Mouse (Mus musculus): ENCODE results near the gene Cd28. TPM values are rescaled to one million over a fixed set of nuclear protein-coding genes. Genes with fewer than 3 reads are reported as not detected.

The Cd28 gene
- polyA plus RNA-seq (2015; fragmentation: Nextera tagmentation; extraction: Ambion mirVana) = 0.17 and 0.24 TPM in 2 replicates

DNA sequence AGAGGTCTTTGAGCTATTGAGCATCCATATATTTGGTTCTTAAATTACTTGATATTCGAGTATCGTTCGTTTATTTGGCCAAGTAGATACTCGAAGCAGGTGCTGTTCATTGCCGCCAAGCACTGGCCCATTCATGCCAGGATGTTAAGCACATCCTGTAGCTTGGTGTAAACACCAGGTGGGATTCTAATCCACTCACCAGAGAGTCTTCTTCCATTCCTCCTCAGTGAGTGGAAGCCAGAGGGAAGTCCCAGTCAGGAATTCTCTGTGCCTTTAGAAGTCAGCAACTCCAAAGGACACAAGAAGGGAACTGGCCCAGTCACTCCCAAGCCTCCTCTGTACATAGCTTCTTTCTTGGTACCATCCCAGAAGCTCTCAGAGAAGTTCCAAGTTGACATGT is at the start of gene Cd28:
Gene Cd28, plus strand, starts transcription at position 234 of the 400 bp plus-strand sequence.
- Histone ChIP-seq H3K4me3 (ENCODE audit: low read length) (no peak within 1 kb of the TSS), H3K36me3 (ENCODE audit: insufficient read depth, low read length) (no peaks in the 10 kb centered on the region), H3K27ac (ENCODE audit: low read length) (peak within 1 kb of the TSS; percentile 74), H3K4me2 (replicated peaks; ENCODE audit: low read depth, low read length) (no peak within 1 kb of the TSS), H3K9ac (replicated peaks; ENCODE audit: low read length) (no peak within 1 kb of the TSS), H3K27me3 (ENCODE audit: insufficient read depth, low read length) (no peaks in the 10 kb centered on the region), H3K4me1 (ENCODE audit: insufficient read depth, low read length) (no peaks in the 10 kb centered on the region), H3K9me3 (ENCODE audit: low read length) (no peaks in the 10 kb centered on the region)
- ATAC-seq (ENCODE audit: low FRiP score, low TSS enrichment) = no peak
- 83% methylated on average over 5 of the region's 5 CpGs for WGBS

DNA sequence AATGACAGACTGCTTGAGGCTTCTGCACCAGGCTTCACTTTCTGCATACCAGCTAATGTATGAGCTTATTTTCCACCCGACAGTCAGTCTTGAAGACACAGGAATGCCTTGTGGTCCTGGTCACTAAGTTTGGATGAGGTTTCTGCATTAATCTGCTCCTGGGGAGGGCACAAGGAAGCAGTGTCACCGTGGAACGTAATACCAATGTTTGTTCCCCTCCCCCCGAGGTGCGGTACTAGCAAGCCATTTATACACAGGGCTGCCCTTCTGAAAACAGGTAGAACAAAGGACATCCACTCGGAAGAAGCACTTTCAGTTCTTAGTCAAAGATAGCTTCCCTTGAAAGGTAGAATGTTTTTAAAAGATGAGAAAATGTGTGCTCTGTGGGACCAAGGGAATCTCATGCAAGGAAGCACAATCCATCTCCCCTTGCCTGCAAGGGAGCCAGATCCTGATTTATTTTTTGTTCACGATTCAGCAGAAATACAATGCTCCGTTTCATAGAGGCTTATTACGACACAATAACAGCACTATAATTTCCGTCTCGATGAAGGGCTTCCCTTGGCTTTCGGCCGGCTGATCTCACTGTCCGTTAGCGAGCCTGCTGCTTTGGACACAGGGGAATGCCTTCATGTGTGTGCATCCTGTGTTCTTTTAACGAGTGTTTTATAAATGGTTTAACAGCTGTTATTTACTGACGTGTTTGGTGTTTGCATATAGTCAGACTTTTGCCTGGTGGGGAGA is 48.6 kb upstream of the Cd28 start:
- peak overlapping the region; percentile 43 for H3K4me2 ChIP-seq (replicated peaks; ENCODE audit: low read depth, low read length)
- no peaks in the 10 kb centered on the region for H3K36me3 ChIP-seq (ENCODE audit: insufficient read depth, low read length)
- H3K4me3 ChIP-seq (ENCODE audit: low read length) = peak overlapping the region; percentile 16; the same call in 1 of the 2 replicates
- WGBS = 46% methylated on average over 17 of the region's 17 CpGs
- no peak for ATAC-seq (ENCODE audit: low FRiP score, low TSS enrichment)
- no peaks in the 10 kb centered on the region for H3K27me3 ChIP-seq (ENCODE audit: insufficient read depth, low read length)
- H3K9me3 ChIP-seq (ENCODE audit: low read length) = no peaks in the 10 kb centered on the region
- H3K4me1 ChIP-seq (ENCODE audit: insufficient read depth, low read length) = peaks cover 8% of the 10 kb centered on the region; the same call in 1 of the 2 replicates
- H3K9ac ChIP-seq (replicated peaks; ENCODE audit: low read length) = no peak overlapping the region
- no peak overlapping the region for H3K27ac ChIP-seq (ENCODE audit: low read length)

DNA sequence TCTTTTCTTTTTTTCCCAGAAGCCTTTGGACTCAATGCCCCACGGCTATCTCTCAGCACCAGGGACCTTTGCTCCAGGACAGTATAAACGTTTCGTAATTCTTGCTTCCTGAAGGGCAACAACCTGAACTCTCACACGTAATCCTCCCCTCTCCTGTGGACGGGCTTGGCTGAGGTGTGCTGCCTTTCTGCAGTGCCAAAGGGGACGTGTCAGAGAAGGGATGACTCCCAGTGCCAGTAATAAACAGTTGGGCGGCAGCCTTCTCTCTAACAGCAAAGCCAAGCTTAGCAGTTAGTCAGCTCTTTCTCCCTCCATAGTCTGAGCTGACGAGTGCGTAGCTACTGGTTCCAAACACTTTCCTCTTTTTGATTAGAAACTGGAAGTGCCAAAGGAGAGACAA is 47.6 kb upstream of the Cd28 start:
- Histone ChIP-seq H3K36me3 (ENCODE audit: insufficient read depth, low read length) (no peaks in the 10 kb centered on the region), H3K4me1 (ENCODE audit: insufficient read depth, low read length) (peaks cover 8% of the 10 kb centered on the region; the same call in 1 of the 2 replicates), H3K9me3 (ENCODE audit: low read length) (no peaks in the 10 kb centered on the region), H3K4me2 (replicated peaks; ENCODE audit: low read depth, low read length) (0 out of 2 replicates have a peak overlapping the region, but pooled peaks have one; percentile 5), H3K4me3 (ENCODE audit: low read length) (no peak overlapping the region), H3K9ac (replicated peaks; ENCODE audit: low read length) (no peak overlapping the region), H3K27ac (ENCODE audit: low read length) (no peak overlapping the region), H3K27me3 (ENCODE audit: insufficient read depth, low read length) (no peaks in the 10 kb centered on the region)
- 0 out of 2 replicates have a peak, but pooled peaks have one; percentile 46 for ATAC-seq (ENCODE audit: low FRiP score, low TSS enrichment)
- 35% methylated on average over 9 of the region's 9 CpGs for WGBS

DNA sequence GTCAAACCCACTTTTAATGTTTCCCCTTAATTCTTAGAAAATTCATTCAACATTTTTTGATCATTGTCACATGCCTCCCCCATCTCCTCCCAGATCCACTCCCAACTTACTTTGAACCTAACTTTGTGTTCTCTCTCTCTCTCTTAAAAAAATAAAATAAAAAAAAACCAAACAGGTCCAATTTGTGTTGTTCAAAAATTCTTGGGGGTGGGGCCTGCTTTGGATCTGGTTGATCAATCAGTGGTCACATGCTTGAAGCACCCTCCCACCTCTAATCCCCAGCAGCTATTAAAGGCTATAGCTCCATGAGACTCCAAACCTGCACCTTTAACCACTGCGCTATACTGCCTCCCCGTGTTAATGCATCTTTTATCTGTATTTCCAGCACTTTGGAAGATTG is 46.9 kb upstream of the Cd28 start:
- H3K4me1 ChIP-seq (ENCODE audit: insufficient read depth, low read length) = peaks cover 8% of the 10 kb centered on the region; the same call in 1 of the 2 replicates
- no peak overlapping the region for H3K4me3 ChIP-seq (ENCODE audit: low read length)
- no peak overlapping the region for H3K9ac ChIP-seq (replicated peaks; ENCODE audit: low read length)
- ATAC-seq (ENCODE audit: low FRiP score, low TSS enrichment) = no peak
- WGBS = 92% methylated on average over 2 of the region's 2 CpGs
- no peak overlapping the region for H3K27ac ChIP-seq (ENCODE audit: low read length)
- no peaks in the 10 kb centered on the region for H3K36me3 ChIP-seq (ENCODE audit: insufficient read depth, low read length)
- no peak overlapping the region for H3K4me2 ChIP-seq (replicated peaks; ENCODE audit: low read depth, low read length)
- no peaks in the 10 kb centered on the region for H3K27me3 ChIP-seq (ENCODE audit: insufficient read depth, low read length)
- no peaks in the 10 kb centered on the region for H3K9me3 ChIP-seq (ENCODE audit: low read length)

DNA sequence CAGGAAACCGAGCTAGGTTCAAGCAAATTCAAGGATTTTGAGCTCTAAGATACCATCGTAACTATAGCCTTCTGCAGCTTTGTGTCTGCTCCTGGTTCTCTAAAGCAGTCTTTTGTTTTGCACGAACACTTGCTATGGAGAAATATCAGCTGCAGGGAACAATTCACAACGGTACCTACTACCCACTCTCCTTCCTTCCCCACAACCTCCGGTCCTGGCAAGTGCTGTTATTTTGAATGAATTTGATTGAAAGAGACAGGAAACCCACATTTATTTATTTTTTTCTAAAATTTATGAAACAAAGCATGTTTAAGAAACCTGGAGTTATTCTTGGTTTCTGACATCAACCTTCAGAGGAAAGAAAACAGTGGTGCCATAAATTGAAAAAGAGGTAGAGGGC is 46.4 kb upstream of the Cd28 start:
- Histone ChIP-seq H3K27me3 (ENCODE audit: insufficient read depth, low read length) (no peaks in the 10 kb centered on the region), H3K4me3 (ENCODE audit: low read length) (no peak overlapping the region), H3K27ac (ENCODE audit: low read length) (no peak overlapping the region), H3K4me2 (replicated peaks; ENCODE audit: low read depth, low read length) (no peak overlapping the region), H3K4me1 (ENCODE audit: insufficient read depth, low read length) (peaks cover 8% of the 10 kb centered on the region; the same call in 1 of the 2 replicates), H3K36me3 (ENCODE audit: insufficient read depth, low read length) (no peaks in the 10 kb centered on the region), H3K9me3 (ENCODE audit: low read length) (no peaks in the 10 kb centered on the region), H3K9ac (replicated peaks; ENCODE audit: low read length) (no peak overlapping the region)
- WGBS = 79% methylated on average over 5 of the region's 5 CpGs
- ATAC-seq (ENCODE audit: low FRiP score, low TSS enrichment) = 0 out of 2 replicates have a peak, but pooled peaks have one; percentile 35

DNA sequence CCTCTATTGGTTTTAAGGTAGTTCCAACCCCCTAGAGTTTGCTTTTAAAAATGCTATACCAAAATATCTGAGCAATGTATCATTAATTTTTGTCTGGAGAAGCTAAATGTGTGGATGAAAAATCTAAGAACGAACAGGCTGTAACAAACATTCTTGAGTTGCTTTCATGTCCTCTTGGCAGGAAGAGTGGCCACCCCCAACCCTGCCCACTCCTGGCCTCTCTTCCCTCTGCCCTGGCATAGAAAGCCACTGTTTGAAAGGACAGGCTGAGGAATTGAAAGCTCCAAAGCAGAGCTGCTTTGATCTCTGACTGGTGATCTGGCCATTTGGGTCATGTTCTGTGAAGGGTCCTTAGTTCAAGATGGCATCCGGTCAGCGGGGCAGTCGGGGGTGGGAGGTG is 32.8 kb upstream of the Cd28 start:
- H3K4me2 ChIP-seq (replicated peaks; ENCODE audit: low read depth, low read length) = no peak overlapping the region
- WGBS = 82% methylated on average over 4 of the region's 4 CpGs
- no peaks in the 10 kb centered on the region for H3K9me3 ChIP-seq (ENCODE audit: low read length)
- H3K9ac ChIP-seq (replicated peaks; ENCODE audit: low read length) = no peak overlapping the region
- H3K4me3 ChIP-seq (ENCODE audit: low read length) = no peak overlapping the region
- H3K27ac ChIP-seq (ENCODE audit: low read length) = no peak overlapping the region
- H3K27me3 ChIP-seq (ENCODE audit: insufficient read depth, low read length) = no peaks in the 10 kb centered on the region
- no peak for ATAC-seq (ENCODE audit: low FRiP score, low TSS enrichment)
- H3K36me3 ChIP-seq (ENCODE audit: insufficient read depth, low read length) = no peaks in the 10 kb centered on the region
- no peaks in the 10 kb centered on the region for H3K4me1 ChIP-seq (ENCODE audit: insufficient read depth, low read length)

DNA sequence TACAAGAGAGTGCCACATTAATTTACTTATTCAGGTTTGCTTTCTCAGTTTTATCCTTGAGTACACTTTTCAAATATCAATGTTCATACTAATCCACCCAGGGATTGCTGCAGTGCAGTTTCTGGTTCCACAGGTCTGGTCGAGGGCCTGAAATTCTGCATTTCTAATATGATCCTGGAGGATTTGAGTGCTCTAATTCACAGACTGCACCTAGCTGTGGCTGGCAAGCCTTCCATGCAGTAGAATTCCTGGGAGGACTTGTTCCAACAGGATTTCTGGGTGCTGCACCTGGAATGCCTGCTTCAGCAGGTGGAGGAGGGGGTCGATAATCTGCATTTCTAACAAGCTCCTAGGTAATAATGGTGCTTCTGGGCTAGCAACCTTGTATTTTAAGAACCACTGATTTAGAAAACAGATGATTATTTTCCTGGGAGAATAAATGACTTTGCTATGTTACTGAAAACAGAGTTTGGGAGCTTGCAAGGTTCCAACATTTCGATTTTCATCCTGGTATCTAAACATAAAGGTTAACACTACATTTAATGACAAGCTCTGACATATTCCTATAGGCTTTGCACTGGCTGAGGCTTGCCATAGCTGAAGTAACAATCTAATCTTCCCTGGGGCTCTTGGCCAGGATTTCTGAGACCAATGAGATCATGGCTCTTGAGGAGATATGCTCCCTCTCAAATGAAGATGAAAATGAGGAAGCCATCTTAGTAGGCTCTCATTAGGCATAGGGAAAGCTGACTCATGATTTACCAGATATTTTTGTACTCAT is 20.3 kb upstream of the Cd28 start:
- H3K9me3 ChIP-seq (ENCODE audit: low read length) = no peaks in the 10 kb centered on the region
- no peaks in the 10 kb centered on the region for H3K36me3 ChIP-seq (ENCODE audit: insufficient read depth, low read length)
- 76% methylated on average over 3 of the region's 3 CpGs for WGBS
- ATAC-seq (ENCODE audit: low FRiP score, low TSS enrichment) = 0 out of 2 replicates have a peak, but pooled peaks have one; percentile 31
- H3K27ac ChIP-seq (ENCODE audit: low read length) = no peak overlapping the region; the same call in 1 of the 2 replicates
- no peaks in the 10 kb centered on the region for H3K4me1 ChIP-seq (ENCODE audit: insufficient read depth, low read length)
- no peak overlapping the region for H3K9ac ChIP-seq (replicated peaks; ENCODE audit: low read length)
- no peaks in the 10 kb centered on the region for H3K27me3 ChIP-seq (ENCODE audit: insufficient read depth, low read length)
- H3K4me2 ChIP-seq (replicated peaks; ENCODE audit: low read depth, low read length) = no peak overlapping the region
- H3K4me3 ChIP-seq (ENCODE audit: low read length) = no peak overlapping the region

DNA sequence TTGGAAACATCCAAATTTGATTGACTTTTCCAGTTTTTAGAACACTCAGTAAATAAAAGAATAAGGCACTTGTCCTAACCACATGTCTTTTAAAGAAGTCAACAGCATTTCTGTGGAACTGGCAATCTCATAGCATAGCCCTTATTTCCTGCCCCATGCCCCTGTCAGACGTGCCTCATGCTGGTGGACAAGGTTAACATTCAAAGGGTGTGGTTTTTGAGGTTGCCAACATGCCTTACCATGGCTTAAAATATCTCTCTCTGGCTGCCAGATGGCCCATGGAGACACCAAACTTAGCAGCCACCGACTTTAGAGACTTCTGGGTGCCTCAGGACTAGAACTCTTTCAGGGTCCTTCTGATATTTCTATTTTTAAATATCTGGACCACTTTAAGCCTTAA is 14.0 kb upstream of the Cd28 start:
- ATAC-seq (ENCODE audit: low FRiP score, low TSS enrichment) = no peak
- no peaks in the 10 kb centered on the region for H3K4me1 ChIP-seq (ENCODE audit: insufficient read depth, low read length)
- no peaks in the 10 kb centered on the region for H3K27me3 ChIP-seq (ENCODE audit: insufficient read depth, low read length)
- WGBS = 57% methylated on average over 2 of the region's 2 CpGs
- H3K9ac ChIP-seq (replicated peaks; ENCODE audit: low read length) = no peak overlapping the region
- H3K4me3 ChIP-seq (ENCODE audit: low read length) = no peak overlapping the region
- no peak overlapping the region for H3K4me2 ChIP-seq (replicated peaks; ENCODE audit: low read depth, low read length)
- no peaks in the 10 kb centered on the region for H3K36me3 ChIP-seq (ENCODE audit: insufficient read depth, low read length)
- no peaks in the 10 kb centered on the region for H3K9me3 ChIP-seq (ENCODE audit: low read length)
- H3K27ac ChIP-seq (ENCODE audit: low read length) = no peak overlapping the region

DNA sequence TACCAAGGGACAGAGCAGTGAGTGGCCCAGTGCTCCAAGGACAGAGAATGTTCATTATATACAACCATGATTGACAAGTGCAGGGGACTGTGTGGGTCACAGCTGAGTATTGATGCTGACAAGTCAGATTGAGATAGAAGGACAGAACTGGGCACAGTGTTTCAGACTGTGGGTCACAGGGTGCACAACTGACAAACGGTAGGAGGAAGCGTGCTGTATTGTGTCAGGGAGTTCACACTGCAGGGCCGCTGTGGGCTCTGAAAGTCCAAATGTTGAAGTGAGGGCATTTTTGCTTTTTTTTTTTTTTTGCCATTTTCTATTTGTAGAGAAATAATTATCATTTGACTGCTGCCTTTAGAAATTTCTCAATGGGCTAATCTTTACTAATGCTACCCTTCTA is 3.4 kb upstream of the Cd28 start:
- no peak overlapping the region for H3K9ac ChIP-seq (replicated peaks; ENCODE audit: low read length)
- H3K36me3 ChIP-seq (ENCODE audit: insufficient read depth, low read length) = no peaks in the 10 kb centered on the region
- H3K27me3 ChIP-seq (ENCODE audit: insufficient read depth, low read length) = no peaks in the 10 kb centered on the region
- 81% methylated on average over 3 of the region's 3 CpGs for WGBS
- H3K9me3 ChIP-seq (ENCODE audit: low read length) = no peaks in the 10 kb centered on the region
- H3K4me2 ChIP-seq (replicated peaks; ENCODE audit: low read depth, low read length) = no peak overlapping the region
- no peak for ATAC-seq (ENCODE audit: low FRiP score, low TSS enrichment)
- H3K27ac ChIP-seq (ENCODE audit: low read length) = no peak overlapping the region
- H3K4me1 ChIP-seq (ENCODE audit: insufficient read depth, low read length) = no peaks in the 10 kb centered on the region
- no peak overlapping the region for H3K4me3 ChIP-seq (ENCODE audit: low read length)

Data from kidney, embryonic 16.5 days (tissue).